Mouse (Mus musculus) gonadal fat pad, adult 2 months (tissue): ENCODE data around the gene Phka1. TPM values are rescaled to one million over a fixed set of nuclear protein-coding genes. Genes with fewer than 3 reads are reported as not detected.
"Not testable (repeated sequence)": the region's sequence is repeated elsewhere in the genome, so short reads cannot be mapped to it uniquely, and the experiment has no call there.

Source experiments
- DNase-seq: peaks from one replicate; pipeline ENCODE4 v3.0.0-alpha.2; 2012; ENCODE audit warnings: low read depth
- polyA plus RNA-seq: library from polyadenylated mRNA; depleted of rRNA; stranded (reverse); fragments of >200 nt; gene quantifications from 2 replicates; pipeline ENCODE4 v1.2.3, GENCODE M21; 2012; rRNA removed

Gene Phka1
- 9.6 and 10.2 TPM in 2 replicates for polyA plus RNA-seq

DNA sequence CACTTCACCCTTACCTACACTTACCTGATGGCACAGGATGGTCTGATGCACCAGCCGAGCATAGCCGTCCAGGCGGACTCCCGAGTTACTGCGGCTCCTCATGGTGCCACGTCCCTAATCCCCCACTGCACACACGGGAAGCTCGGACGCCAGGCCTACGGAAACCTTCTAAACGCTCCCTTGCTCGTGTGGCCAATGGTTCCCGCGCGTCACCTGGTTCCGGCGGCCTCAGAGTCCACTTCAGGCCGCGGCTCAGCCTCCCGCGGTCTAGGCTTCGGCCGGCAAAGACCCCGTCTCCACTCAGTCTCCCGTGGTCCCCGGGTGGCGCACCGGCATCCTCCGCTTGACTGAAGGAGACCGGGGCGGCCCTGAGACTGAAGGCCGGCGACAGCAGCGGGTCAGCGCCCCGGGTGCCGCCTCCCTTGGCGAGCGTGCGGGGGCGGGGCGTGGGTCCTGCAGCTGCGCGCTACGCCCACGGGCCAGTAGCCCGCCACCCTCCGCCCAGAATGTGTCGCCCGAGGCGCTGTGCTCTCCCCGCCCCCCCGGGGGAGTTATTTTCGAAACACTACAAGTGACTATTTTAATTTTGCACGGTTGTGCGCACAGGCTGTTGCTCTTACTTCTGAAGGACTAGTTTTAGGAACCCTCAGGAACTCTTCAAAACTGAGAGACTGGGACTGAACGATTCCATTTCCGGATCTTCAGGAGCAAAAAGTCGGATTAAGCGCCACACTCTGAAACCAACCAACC, at the start of gene Phka1:
Phka1 (minus strand) TSS at position 424 of the 750 bp plus-strand sequence.
- no peak for DNase-seq

DNA sequence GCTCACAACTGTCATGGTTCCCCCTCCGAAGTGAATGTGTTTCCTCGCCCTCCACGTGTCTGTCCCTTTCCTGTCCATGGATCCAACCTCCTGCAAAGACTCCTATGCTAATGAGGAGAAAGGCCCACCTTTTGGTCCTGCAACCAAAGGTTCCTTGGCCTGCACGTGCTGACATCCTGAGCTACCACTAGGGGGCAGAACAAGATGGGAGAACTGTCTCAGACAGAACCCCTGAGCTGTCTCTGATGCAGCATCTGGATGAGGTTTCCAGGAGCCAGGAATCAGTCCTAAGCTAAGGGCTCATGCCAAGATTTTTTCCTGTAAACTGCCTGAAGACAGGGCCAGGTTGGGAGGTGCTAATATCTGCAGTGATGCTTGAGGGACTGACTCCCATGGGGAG, 45.2 kb upstream of the Phka1 start:
- not testable (repeated sequence) for DNase-seq

DNA sequence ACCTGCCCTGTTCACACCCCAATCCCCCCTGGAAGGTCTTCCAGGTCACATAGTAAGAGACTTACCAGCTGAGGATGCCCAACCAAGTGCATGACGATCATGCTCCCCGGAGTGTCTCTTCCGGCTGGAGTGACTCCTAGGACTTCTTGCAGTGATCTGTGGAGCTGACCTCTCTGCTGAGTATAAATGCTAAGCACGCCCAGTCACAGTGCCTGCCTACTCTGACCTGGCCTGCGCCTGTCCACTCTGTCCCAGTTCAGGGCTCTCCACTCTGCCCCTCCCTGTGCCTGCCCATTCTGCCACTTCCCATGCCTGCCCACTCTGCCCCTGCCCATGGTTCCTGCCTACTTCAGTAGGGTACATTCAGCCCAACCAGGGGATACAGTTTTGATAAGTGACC, 42.8 kb upstream of the Phka1 start, which contains the start of gene Gm3880:
Gm3880 (minus strand) TSS at position 101 of the 400 bp plus-strand sequence.
- not testable (repeated sequence) for DNase-seq

DNA sequence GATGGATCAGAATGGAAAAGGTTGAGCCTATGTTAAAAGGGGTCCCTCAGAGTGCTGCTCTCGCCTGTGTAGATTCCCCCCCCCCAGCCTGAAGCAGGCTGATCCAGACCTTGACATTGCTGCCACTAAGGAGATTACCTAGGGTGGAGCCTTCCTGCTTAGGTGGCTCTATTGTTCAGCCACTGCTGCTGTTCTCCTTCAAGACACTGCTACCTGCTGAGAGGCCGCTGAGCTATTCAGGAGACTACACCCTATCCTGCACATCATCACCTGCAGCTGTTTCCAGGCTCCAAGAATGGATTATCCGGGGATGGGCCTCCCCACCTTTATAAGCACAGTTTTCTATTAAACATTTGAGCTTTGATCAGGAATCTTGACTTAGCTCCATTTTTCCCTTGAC, 40.7 kb upstream of the Phka1 start:
- DNase-seq, result not testable (repeated sequence)

DNA sequence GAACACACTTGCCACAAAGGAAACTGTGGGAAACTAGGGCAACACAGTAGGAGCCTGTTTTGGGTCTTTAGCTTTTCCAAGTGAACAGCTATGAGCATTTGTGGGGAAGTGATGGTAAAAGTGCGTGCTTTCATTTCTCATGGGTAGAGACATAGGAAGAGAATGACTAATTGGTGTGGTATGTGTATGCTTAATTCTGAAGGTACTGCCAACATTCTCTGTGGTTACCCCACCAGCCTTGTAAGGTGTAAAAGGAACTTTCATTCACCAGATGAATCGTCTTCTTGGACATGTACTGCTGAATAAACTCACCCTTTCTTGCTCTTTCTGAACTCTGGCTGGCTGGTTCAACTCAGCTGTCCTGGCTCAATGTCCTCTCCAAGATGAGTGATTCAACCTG, 22.6 kb upstream of the Phka1 start:
- no peak for DNase-seq

DNA sequence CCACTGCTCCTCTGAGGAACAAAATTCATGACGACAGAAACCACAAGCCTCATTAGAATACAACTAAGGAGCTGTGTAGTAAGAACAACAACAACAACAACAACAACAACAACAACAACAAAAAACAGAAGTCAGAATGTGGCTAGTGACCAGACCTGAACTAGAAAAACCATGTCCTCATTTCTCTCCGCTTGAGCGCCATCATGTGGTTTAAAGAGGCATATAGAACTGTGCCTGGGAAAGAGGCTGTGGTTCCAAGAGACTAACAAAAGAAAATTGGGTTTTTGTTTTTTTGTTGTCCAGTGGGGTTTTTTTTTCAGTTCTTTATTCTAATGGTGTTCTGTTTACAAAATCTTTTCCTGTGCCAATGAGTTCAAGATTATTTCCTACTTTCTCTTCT, 16.7 kb upstream of the Phka1 start:
- DNase-seq, result no peak

DNA sequence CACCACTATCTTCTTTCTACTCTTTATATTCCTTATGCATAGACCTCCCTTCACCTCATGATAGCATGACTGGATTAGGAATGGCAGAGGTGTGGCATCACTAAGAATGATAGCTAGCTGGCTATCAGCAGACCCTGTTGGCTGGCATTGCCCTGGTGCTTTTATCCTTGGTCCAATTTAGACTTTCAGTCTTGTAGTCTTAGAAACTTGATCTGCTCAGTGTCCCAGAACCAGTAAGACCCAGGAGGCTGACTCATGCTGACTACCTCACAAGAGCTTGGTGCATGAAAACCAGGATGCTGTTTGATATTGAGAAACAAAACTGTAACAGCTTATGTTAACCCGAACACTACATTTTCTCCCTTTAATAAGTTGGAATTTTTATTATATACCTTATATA, 1.6 kb upstream of the Phka1 start:
- DNase-seq, result no peak

DNA sequence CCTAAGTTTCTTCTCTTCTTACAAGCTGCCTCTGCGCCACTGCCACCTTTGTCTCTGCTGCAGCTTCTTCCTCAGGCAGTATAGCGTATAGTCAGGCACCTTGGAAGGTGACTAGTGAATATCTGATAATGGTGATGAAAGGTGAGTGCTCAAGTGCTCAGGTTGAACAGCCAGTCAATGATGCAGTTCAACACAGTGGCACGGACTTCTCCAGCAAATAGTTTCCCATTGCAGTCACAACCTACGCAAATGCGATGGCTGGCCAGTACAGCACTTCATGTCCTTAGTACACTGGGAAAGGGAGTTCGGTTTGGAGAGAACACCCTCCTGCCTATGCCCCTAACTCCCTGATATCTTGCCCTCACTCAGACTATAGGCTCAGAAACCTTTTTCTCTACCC, 1.1 kb upstream of the Phka1 start:
- DNase-seq, result no peak

DNA sequence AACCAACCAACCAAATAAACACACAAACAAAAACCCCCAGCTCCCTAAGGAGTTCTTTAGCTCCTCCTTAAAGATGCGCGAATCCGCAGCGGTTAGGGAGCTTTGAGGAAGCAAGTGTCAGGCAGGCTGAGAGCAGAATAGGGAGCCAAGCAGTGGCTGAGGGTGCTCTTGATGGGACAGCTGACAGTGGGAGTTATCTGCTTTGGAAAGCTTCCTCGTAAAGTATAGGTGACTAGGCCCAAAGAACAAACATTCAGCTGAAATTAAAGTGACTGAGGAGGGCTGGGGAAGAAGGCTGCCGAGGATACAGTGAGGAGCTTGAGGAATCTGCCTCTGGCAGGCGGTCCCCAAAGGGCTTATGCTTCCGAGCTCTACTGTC, 516 bp upstream of the Phka1 start:
- DNase-seq, result no peak

DNA sequence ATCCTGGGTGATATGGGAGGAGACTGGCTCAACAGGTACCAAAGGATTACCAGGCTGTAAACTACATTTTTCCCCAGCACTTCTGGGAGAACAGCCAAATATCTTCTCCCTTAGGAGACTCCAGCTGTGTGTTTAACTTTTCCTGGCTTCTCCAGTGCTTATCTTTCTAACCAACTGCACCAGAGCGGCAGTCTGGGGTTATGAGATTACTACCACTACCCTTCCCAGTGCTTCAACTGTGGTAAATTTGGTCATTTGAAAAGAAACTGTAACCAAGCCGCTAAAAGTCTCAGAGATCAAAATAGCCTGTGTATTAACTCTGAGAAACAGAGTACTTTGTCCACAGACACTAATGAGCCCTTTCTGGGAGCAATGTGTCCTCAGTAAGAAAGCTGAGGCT, 42.8 kb downstream of the Phka1 start:
- DNase-seq, result peak; percentile 16

DNA sequence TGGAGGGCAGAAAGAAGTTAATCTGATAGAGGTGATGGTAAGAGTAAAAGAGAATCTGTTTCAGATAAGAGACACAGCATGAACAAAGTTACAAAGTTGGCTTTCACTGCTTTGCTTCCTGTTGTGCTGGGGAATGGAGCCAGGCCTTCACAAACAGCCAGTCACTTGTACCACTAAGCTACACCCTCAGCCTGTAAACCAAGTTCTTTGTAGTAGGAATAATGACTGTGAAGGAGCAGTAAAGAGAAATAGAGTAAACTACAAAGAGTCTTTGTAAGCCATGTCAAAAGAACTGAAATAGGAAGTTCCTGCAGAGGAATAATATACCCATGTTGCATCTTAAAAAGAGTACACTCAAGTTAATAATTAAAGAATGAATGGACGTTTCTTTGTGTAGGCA, 55.5 kb downstream of the Phka1 start:
- DNase-seq, result no peak

DNA sequence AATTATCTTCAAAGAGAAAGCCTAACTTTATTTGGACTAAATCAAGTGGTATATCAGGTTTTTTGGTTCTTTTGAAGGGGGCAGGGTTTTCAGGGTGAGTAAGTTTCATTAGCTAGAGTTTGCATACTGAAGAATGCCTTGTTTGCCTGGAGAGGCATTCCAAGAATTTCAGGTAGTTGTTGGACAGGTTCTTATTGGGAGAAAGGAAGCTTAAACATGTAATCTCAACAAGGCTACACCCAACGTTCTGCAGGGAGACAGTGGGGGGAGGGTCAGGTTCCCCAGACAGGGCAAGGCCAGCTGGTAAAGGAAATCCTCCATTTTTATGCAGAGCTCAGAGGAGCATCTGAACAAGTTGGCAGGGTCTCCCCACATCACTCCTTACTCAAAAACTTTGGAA, 72.9 kb downstream of the Phka1 start:
- DNase-seq, result no peak

DNA sequence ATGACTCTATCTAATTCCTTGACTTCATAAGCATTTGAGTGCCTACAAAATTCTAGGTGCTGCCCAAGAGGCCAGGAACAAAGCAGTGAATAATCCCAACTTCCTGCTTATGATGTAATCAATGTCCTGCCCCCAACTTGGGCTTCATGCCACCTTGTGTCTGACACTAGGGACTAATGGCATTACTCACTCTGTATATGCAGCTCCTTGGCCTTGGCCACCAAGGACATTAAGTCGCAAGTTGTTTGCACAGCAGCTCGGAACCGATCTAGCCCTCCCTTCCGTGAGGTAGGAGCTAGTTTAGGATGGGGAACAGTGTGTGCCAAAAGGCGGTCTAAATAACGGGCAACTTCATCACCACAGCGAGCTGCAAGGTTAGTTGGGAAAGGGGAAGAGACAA, 87.1 kb downstream of the Phka1 start:
- DNase-seq, result no peak

DNA sequence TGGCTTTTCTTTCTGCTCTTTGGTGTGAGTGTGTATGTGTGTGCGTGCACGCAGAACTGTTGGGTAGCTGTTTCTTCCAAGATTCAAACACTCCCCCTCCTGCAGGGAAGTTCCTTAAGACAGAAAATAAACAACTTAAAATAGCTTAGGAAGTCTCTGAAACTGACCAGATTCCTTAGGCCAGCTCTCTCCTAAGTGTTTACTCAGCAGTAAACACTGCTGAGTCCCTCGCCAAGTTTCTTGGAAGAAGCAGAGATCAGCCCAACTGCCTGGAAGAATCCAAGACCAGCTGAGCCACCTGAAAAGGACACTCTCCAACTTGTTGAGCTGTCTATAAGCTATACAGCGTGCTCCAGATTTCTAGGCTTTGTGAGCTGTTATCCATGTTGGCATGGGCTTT, 134.8 kb downstream of the Phka1 start:
- no peak for DNase-seq

DNA sequence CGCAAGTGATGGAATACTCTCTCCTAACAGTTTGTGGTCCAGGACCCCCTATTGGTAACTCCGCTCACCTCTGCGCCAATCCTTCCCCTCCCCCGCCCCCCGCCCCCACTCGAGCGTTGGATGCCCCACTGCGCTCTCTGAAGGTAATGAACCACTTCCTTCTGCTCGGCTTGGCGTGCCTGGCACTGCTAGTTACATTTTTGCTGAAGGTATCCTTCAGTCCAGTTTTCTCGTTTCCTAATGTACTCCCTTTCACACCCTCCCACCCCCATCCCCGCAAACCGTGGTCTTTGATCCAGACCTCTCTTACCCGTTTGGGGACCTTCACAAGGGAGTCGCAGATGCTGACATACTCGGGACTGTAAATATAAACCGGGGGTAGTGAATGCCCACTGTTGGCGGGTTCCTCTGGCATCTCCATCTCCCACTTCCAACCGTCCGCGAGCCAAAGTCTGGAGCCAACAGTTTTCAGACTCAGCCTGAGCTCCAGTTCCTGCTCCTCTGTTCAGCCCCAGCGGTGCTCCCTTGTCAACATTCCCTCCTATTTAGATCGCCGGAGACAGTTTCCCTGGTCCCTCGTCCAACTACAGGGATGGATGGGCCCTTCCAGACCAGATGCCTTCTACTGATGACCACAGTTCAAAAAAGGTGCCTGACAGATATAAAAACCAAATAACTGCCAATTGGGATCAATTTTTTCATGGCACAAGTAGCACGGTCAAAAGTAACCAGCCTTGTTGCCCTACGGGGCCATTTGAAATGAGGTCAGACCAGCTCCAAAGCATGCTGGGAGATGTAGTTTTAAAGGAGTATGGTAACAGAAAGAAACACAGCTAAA, 139.2 kb downstream of the Phka1 start, which contains the start of gene Hdac8:
Hdac8 (minus strand) TSS at position 716 of the 838 bp plus-strand sequence.
- DNase-seq, result no peak

DNA sequence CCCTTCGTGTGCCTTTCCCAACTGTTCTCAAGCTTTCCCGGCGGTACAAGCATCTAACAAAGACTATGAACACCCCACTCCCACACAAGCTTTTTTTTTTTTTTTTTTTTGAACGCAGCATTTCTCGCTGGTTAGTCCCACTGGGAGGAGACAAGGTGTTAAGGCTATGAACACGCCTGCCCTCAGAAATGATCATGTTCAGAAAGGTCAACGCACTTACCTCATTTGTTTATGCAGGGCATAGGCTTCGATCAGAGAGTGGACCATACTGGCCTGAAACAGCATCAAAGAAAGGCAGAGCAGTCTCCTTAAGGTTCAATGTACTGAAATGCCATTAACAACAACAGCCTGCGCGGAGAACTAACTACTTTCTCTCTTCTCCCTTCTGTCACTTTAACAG, 139.9 kb downstream of the Phka1 start:
- DNase-seq, result no peak

DNA sequence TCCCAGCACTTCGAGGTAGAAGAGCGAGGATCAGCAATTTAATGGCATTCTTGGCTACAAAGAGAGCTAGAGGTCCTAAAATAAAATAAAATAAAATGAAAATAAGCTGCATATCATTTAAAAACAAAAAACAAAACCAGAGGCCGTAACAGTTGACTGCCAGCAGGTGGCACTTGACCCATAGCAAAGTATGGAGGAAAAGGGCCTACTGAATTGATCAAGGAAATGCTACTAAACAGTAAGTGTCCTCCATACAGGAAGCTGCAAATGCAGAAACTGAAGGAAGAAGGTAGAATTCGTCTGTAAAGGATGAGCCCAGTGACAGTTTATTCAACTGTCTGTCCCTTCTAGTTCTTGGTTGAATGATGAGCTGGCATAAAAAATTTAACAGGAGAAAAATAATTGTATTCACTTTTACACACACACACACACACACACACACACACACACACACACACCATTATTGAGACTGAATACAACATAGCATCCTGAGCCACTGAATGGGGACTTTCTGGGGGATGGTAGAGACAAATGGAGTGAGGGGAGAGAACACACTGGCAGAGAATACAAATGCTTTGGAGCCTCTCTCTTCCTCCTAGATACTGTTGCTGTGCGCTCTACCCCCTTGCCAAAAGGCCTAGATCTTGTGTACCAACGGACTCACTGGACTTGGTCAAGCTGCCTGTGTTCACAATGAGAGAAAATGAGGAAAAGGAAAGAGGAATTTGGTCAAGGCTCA, 149.9 kb downstream of the Phka1 start:
- no peak for DNase-seq

DNA sequence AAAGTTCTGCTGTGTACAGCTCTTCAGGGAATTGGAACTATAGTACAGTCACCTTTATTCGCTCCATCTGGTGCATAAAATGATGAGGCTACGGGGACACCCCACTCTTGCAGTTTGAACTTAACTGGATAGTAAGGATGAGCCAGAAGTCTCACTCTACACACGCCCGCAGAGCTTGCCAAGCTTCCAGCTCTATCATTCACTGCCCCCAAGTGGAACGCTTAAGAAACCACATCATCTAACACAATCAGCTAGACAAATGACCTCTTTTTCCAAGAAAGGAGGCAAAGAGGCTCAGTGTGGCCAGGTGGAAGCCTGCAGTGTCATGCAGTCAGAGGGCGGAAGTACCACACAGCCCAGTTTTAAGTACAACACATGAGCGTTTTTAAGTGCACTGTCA, 158.5 kb downstream of the Phka1 start:
- no peak for DNase-seq

DNA sequence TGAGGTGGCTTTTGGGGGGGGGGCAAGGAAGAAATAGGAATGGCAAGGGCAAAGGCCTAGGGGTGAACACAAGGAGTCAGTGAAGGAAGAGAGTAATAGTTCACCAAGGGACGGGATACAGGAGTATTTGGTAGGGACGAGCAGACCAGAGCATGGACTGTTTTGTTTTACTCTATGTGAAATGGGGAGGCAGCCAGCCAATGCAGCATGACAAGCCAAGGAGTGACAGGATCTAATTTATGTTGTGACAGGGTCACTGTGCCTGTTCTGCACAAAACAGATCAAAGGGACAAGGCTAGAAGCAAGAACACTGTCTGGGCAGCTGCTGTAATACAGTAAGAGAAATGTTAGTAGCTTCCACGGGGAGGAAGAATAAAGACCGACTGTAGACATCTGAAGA, 164.4 kb downstream of the Phka1 start:
- DNase-seq, result no peak

DNA sequence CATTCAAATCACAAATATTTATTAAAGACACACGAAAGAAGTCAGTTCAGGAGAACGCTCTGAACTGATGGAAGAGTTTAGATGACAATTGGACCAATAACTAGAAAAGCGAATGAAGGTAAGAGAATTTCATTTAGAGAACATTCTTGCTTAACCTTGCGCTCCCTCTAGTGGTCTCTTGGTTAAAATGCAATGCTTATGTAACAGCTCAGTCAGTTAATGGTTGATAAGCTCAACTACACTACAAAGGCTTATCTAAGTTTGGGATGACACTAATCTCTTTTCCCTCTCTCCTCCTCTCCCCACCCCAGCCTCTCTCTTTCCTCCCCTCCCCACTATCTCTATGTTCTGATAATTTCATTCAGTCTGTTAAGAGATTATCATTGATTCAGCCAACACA, 165.1 kb downstream of the Phka1 start:
- no peak for DNase-seq

DNA sequence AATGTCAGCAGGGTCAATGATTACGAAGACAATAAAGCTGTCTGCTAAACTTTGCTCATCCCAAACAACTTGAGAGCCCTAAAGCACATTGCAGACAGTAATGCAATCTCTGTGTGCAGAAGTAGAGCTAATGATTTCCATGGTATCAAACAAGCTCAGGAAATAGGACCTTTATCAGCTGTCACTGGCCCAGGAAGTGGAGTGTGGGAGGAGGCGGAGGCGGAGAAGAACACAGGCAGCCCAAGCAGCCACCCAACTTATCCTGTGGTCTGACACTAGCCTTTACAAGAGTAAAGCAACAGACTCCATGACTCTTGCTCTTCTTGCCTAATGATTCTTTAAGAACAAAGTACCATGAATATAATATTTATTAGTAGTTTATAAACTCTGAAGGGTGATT, 165.6 kb downstream of the Phka1 start:
- DNase-seq, result no peak

DNA sequence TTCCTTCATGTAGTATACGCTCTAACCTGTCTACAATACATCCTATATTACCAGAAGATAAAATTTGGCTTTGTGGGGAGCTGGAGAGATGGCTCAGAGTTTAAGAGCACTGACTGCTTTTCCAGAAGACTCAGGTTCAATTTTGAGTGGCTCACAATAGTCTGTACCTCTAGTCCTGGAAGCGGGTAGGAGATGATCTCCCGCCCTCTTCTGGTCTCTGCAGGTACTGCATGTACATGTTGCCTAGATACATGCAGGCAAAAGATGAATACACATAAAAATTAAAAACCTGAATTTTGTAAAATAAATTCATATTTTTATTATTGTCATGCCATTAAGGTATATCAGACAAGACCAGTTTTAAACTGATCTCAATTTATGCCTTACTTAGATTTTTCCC, 167.3 kb downstream of the Phka1 start:
- no peak for DNase-seq
